Mouse (Mus musculus) limb, embryonic 10.5 days (tissue): ENCODE results near the gene Cda. TPM values are rescaled to one million over a fixed set of nuclear protein-coding genes. Genes with fewer than 3 reads are reported as not detected.

Experiments used
- DNase-seq: peaks from one replicate; pipeline ENCODE4 v3.0.0-alpha.2; 2017; ENCODE audit warnings: low spot score
- H3K27ac ChIP-seq: fragments of 300-500 bp; sonication (generic); 2 replicates; pipeline ENCODE4 v1.5.1; 2016; ENCODE audit warnings: mild to moderate bottlenecking
- H3K27me3 ChIP-seq: fragments of 300-500 bp; sonication (generic); 2 replicates; pipeline ENCODE4 v1.6.1; 2016; ENCODE audit warnings: low read depth, mild to moderate bottlenecking; ENCODE audit not compliant: poor library complexity, severe bottlenecking
- H3K36me3 ChIP-seq: fragments of 300-500 bp; sonication (generic); 2 replicates; pipeline ENCODE4 v1.6.1; 2016; ENCODE audit warnings: mild to moderate bottlenecking, moderate library complexity
- H3K4me1 ChIP-seq: fragments of 300-500 bp; sonication (generic); 2 replicates; pipeline ENCODE4 v1.6.1; 2016
- H3K4me3 ChIP-seq: fragments of 300-500 bp; sonication (generic); 2 replicates; pipeline ENCODE4 v1.5.1; 2016; ENCODE audit warnings: mild to moderate bottlenecking, moderate library complexity
- H3K9me3 ChIP-seq: fragments of 300-500 bp; sonication (generic); replicated peaks from 2 replicates; pipeline ENCODE4 v1.6.1; 2016; ENCODE audit warnings: mild to moderate bottlenecking
- WGBS: fragments of 180-500 bp; shearing (Covaris S2); methylation state at CpG from one replicate; pipeline ENCODE4 v1.1.7; 2016; 5-methylcytosine and 5-hydroxymethylcytosine counted together
- polyA plus RNA-seq: library from polyadenylated mRNA; unstranded; fragments of >200 nt; fragmentation: Nextera tagmentation; extraction: Ambion mirVana; gene quantifications from 2 replicates; pipeline ENCODE4 v1.2.1, GENCODE M21; 2016

The Cda gene
- polyA plus RNA-seq, 1 experiment from 2014 or later = 4.1 TPM

GRCm38 (mm10) chr4:138325466-138326076, 42.2 kb downstream of the Cda start:
- DNase-seq = peak; percentile 91
- Histone ChIP-seq H3K4me3 (peak overlapping the region; percentile 92), H3K27ac (peak overlapping the region; percentile 96), H3K36me3 (peaks cover 2% of the 10 kb centered on the region; the same call in 1 of the 2 replicates), H3K4me1 (peaks cover 21% of the 10 kb centered on the region), H3K27me3 (peaks cover 3% of the 10 kb centered on the region; the same call in 1 of the 2 replicates), H3K9me3 (no peaks in the 10 kb centered on the region)
- WGBS = under 1% methylated on average over 44 of the region's 45 CpGs

- no peak overlapping the region for H3K27ac ChIP-seq
- no peak for DNase-seq
- H3K36me3 ChIP-seq = peaks cover 11% of the 10 kb centered on the region; the same call in 1 of the 2 replicates
- no peak overlapping the region for H3K4me3 ChIP-seq
- no peaks in the 10 kb centered on the region for H3K27me3 ChIP-seq
- WGBS = 89% methylated on average over 3 of the region's 3 CpGs
- H3K4me1 ChIP-seq = peaks cover 14% of the 10 kb centered on the region
- H3K9me3 ChIP-seq = no peaks in the 10 kb centered on the region
Observed at GRCm38 (mm10) chr4:138324451-138324850, 43.3 kb downstream of the Cda start.

GRCm38 (mm10) chr4:138323753-138324152, 44.0 kb downstream of the Cda start:
- DNase-seq = no peak
- no peak overlapping the region for H3K27ac ChIP-seq
- no peaks in the 10 kb centered on the region for H3K27me3 ChIP-seq
- no peaks in the 10 kb centered on the region for H3K9me3 ChIP-seq
- H3K4me1 ChIP-seq = peaks cover 14% of the 10 kb centered on the region
- 86% methylated on average over 4 of the region's 4 CpGs for WGBS
- H3K4me3 ChIP-seq = no peak overlapping the region
- peaks cover 11% of the 10 kb centered on the region; the same call in 1 of the 2 replicates for H3K36me3 ChIP-seq

GRCm38 (mm10) chr4:138322692-138323091, 45.1 kb downstream of the Cda start:
- Histone ChIP-seq H3K27ac (no peak overlapping the region), H3K9me3 (no peaks in the 10 kb centered on the region)
- WGBS = 86% methylated on average over 4 of the region's 4 CpGs

GRCm38 (mm10) chr4:138321488-138321887, 46.3 kb downstream of the Cda start:
- WGBS = 77% methylated on average over 7 of the region's 7 CpGs
- no peak overlapping the region for H3K27ac ChIP-seq
- H3K4me3 ChIP-seq = no peak overlapping the region
- H3K27me3 ChIP-seq = no peaks in the 10 kb centered on the region
- H3K9me3 ChIP-seq = no peaks in the 10 kb centered on the region
- H3K36me3 ChIP-seq = peaks cover 27% of the 10 kb centered on the region
- no peak for DNase-seq
- H3K4me1 ChIP-seq = peaks cover 13% of the 10 kb centered on the region

More at GRCm38 (mm10) chr4:138322692-138323091, 45.1 kb downstream of the Cda start:
- Histone ChIP-seq H3K4me3 (no peak overlapping the region), H3K36me3 (peaks cover 15% of the 10 kb centered on the region; the same call in 1 of the 2 replicates), H3K27me3 (no peaks in the 10 kb centered on the region), H3K4me1 (peaks cover 14% of the 10 kb centered on the region)
- no peak for DNase-seq

- no peak for DNase-seq
- 84% methylated on average over 11 of the region's 11 CpGs for WGBS
- Histone ChIP-seq H3K9me3 (no peaks in the 10 kb centered on the region), H3K36me3 (peaks cover 34% of the 10 kb centered on the region), H3K27ac (no peak overlapping the region), H3K27me3 (no peaks in the 10 kb centered on the region), H3K4me3 (no peak overlapping the region), H3K4me1 (peaks cover 6% of the 10 kb centered on the region; the same call in 1 of the 2 replicates)
Observed at GRCm38 (mm10) chr4:138320711-138321110, 47.1 kb downstream of the Cda start.

GRCm38 (mm10) chr4:138319508-138319907, 48.3 kb downstream of the Cda start:
- Histone ChIP-seq H3K4me3 (no peak overlapping the region), H3K4me1 (no peaks in the 10 kb centered on the region), H3K27ac (no peak overlapping the region), H3K36me3 (peaks cover 46% of the 10 kb centered on the region), H3K9me3 (no peaks in the 10 kb centered on the region), H3K27me3 (no peaks in the 10 kb centered on the region)
- peak; percentile 91 for DNase-seq
- whole genome bisulfite sequencing = 38% methylated on average over 10 of the region's 10 CpGs

GRCm38 (mm10) chr4:138318509-138319266, 49.1 kb downstream of the Cda start:
- peaks cover 55% of the 10 kb centered on the region for H3K36me3 ChIP-seq
- DNase-seq = peak; percentile 75

GRCm38 (mm10) chr4:138316369-138316768, 51.4 kb downstream of the Cda start:
- H3K27ac ChIP-seq = no peak overlapping the region
- no peak for DNase-seq
- H3K4me1 ChIP-seq = no peaks in the 10 kb centered on the region
- no peaks in the 10 kb centered on the region for H3K27me3 ChIP-seq
- H3K9me3 ChIP-seq = no peaks in the 10 kb centered on the region
- 90% methylated on average over 6 of the region's 6 CpGs for WGBS
- H3K36me3 ChIP-seq = peaks cover 78% of the 10 kb centered on the region
- no peak overlapping the region for H3K4me3 ChIP-seq

More at GRCm38 (mm10) chr4:138318509-138319266, 49.1 kb downstream of the Cda start:
- no peaks in the 10 kb centered on the region for H3K4me1 ChIP-seq
- 58% methylated on average over 6 of the region's 6 CpGs for WGBS
- no peaks in the 10 kb centered on the region for H3K9me3 ChIP-seq
- no peak overlapping the region for H3K4me3 ChIP-seq
- no peak overlapping the region for H3K27ac ChIP-seq
- H3K27me3 ChIP-seq = no peaks in the 10 kb centered on the region

- H3K27me3 ChIP-seq = no peaks in the 10 kb centered on the region
- peak; percentile 44 for DNase-seq
- H3K4me1 ChIP-seq = no peaks in the 10 kb centered on the region
- no peaks in the 10 kb centered on the region for H3K9me3 ChIP-seq
- H3K4me3 ChIP-seq = no peak overlapping the region
- peaks cover 84% of the 10 kb centered on the region for H3K36me3 ChIP-seq
- H3K27ac ChIP-seq = no peak overlapping the region
- 76% methylated on average over 9 of the region's 9 CpGs for WGBS
Observed at GRCm38 (mm10) chr4:138315781-138316180, 52.0 kb downstream of the Cda start.

- H3K27me3 ChIP-seq = no peaks in the 10 kb centered on the region
- H3K27ac ChIP-seq = no peak overlapping the region
- no peaks in the 10 kb centered on the region for H3K9me3 ChIP-seq
- no peak for DNase-seq
- 89% methylated on average over 4 of the region's 4 CpGs for WGBS
- H3K4me3 ChIP-seq = no peak overlapping the region
- no peaks in the 10 kb centered on the region for H3K4me1 ChIP-seq
- peaks cover 93% of the 10 kb centered on the region for H3K36me3 ChIP-seq
Observed at GRCm38 (mm10) chr4:138313795-138314194, 54.0 kb downstream of the Cda start.

- Histone ChIP-seq H3K4me1 (no peaks in the 10 kb centered on the region), H3K36me3 (peaks cover 100% of the 10 kb centered on the region), H3K4me3 (no peak overlapping the region), H3K27me3 (no peaks in the 10 kb centered on the region), H3K9me3 (no peaks in the 10 kb centered on the region), H3K27ac (no peak overlapping the region)
- WGBS = 92% methylated on average over 11 of the region's 11 CpGs
- no peak for DNase-seq
Observed at GRCm38 (mm10) chr4:138313021-138313420, 54.8 kb downstream of the Cda start.

GRCm38 (mm10) chr4:138312105-138312504, 55.7 kb downstream of the Cda start:
- Histone ChIP-seq H3K36me3 (peaks cover 100% of the 10 kb centered on the region), H3K27me3 (no peaks in the 10 kb centered on the region), H3K27ac (no peak overlapping the region), H3K4me1 (no peaks in the 10 kb centered on the region), H3K4me3 (no peak overlapping the region), H3K9me3 (no peaks in the 10 kb centered on the region)
- 94% methylated on average over 3 of the region's 3 CpGs for WGBS
- no peak for DNase-seq
